Mouse (Mus musculus): ENCODE results near the gene Hpcal1. TPM values are rescaled to one million over a fixed set of nuclear protein-coding genes. Genes with fewer than 3 reads are reported as not detected.

Gene Hpcal1
- 51.7 and 57.5 TPM in 2 replicates for polyA plus RNA-seq (2015; fragmentation: Nextera tagmentation; extraction: Ambion mirVana)

DNA sequence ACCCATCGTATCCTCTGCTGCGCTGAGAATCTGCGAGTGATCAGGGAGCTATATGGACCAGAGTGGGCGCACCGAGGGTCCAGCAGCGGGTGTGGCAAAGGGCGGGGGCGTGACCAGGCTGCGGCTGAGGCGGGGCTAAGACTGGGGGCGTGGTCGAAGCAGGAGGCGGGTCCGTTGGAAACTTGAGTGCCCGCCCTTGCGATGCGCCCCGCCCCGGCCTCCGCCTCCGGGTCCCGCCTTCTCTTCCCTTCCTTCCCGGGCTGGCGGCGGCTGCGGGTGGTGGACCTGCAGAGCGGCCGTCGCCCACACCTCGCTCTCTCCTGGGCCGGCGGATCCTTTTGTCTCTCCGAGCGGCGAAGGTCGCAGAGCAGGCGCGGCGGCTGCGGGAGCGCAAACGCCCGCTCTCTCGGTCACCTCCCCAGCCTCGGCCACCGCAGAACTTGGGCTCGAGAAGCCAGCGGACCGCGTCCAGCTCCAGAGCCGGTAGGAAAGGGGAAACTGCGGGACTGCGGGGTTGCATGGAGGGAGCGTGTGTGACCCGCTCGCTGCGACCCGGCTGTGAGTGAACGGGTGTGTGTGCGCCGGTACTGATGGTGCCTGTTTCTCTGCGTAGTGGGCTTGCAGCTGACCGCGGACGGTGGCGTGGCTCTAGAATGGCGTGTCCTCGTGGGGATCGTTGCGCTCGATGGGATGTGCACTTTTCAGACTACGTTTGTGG is at the start of gene Hpcal1:
Gene Hpcal1, plus strand, starts transcription at position 293 of the 718 bp plus-strand sequence.

Other genes starting within 250 kb of the Hpcal1 start
- gene Odc1, start 146.1 kb upstream of the Hpcal1 start, polyA plus RNA-seq (2015; fragmentation: Nextera tagmentation; extraction: Ambion mirVana), result 86.9 and 132 TPM in 2 replicates